Mouse (Mus musculus): Measurements from ENCODE around the gene Adam12. TPM values are rescaled to one million over a fixed set of nuclear protein-coding genes. Genes with fewer than 3 reads are reported as not detected.

The Adam12 gene
- polyA plus RNA-seq, 1 experiment from 2014 or later: 11.7 TPM

DNA sequence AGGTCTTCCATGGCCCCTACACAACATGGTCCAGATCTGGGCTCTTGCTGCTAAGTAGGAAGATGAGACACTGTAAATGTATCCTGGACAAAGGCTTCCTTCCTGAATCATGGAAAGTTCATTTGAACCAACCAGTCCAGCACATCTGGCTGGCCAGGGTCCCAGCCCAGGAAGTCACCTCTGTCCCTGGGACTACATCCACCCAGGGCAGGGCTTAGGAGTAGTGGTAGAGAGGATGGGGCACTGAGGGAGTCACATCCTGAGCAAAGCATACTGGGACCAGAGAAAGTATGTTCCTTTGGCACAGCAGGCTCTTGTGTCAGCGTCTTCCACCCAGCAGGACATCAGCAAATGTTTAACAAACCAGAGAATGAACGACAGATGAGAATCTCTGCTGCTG lies 306.2 kb downstream of the Adam12 start:
- Histone ChIP-seq H3K27ac (replicated peaks) (no peak overlapping the region), H3K4me1 (no peaks in the 10 kb centered on the region), H3K27me3 (no peaks in the 10 kb centered on the region), H3K9me3 (replicated peaks) (no peaks in the 10 kb centered on the region), H3K4me2 (replicated peaks) (no peak overlapping the region), H3K4me3 (replicated peaks) (no peak overlapping the region), H3K9ac (no peak overlapping the region), H3K36me3 (no peaks in the 10 kb centered on the region)
- whole genome bisulfite sequencing: 64% methylated on average over 2 of the region's 2 CpGs
- ATAC-seq (ENCODE audit: insufficient number of reproducible peaks, low FRiP score, low TSS enrichment, low read depth): no peak

DNA sequence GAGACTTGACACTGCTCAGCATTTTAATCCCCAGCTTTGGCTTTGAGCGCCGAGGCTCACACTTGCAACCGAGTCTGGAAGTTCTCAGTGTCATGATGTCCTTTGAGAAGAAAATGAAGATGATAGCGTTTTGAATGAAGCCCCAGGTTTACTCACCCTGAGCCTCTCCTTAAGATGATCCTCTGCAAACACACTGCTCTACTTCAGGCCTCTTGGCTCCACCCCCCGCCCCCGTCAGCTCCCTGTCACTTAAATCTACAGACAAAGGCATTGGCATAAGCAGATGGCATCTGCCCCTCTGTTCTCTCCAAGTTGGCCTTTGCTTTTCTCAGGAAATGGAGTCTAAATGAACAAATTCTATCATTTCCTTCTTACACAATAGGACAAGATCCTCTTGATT lies 308.0 kb downstream of the Adam12 start:
- no peak overlapping the region for H3K9ac ChIP-seq
- no peak overlapping the region for H3K4me3 ChIP-seq (replicated peaks)
- no peaks in the 10 kb centered on the region for H3K27me3 ChIP-seq
- no peak overlapping the region for H3K27ac ChIP-seq (replicated peaks)
- no peaks in the 10 kb centered on the region for H3K4me1 ChIP-seq
- no peaks in the 10 kb centered on the region for H3K9me3 ChIP-seq (replicated peaks)
- H3K36me3 ChIP-seq: no peaks in the 10 kb centered on the region
- H3K4me2 ChIP-seq (replicated peaks): no peak overlapping the region
- 68% methylated on average over 6 of the region's 6 CpGs for WGBS
- ATAC-seq (ENCODE audit: insufficient number of reproducible peaks, low FRiP score, low TSS enrichment, low read depth): no peak

DNA sequence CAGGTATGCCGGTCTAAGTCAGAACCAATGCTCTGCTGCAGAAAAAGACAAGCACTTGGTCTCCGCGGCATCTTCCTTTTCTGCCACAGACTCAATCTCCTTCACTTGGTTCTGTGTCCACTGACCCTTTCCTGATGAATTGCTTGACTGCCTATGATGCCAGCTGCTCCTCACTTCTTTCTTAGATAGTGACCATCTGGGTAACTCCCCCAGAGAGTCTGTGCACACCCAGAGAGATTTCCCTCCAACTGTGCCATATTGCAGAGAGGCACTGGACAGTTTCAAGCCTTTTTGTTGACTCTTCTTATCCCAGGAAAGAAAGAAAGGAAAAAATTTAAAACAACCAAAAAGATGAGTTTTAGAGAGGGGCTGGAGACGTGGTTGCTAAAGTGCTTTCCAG lies 310.7 kb downstream of the Adam12 start:
- no peaks in the 10 kb centered on the region for H3K27me3 ChIP-seq
- H3K27ac ChIP-seq (replicated peaks): no peak overlapping the region
- no peaks in the 10 kb centered on the region for H3K9me3 ChIP-seq (replicated peaks)
- no peak overlapping the region for H3K4me2 ChIP-seq (replicated peaks)
- 95% methylated on average over 4 of the region's 4 CpGs for WGBS
- no peaks in the 10 kb centered on the region for H3K4me1 ChIP-seq
- no peak for ATAC-seq (ENCODE audit: insufficient number of reproducible peaks, low FRiP score, low TSS enrichment, low read depth)
- no peak overlapping the region for H3K9ac ChIP-seq
- no peaks in the 10 kb centered on the region for H3K36me3 ChIP-seq
- H3K4me3 ChIP-seq (replicated peaks): no peak overlapping the region

GRCm38 (mm10) chr7:133920724-133921123 lies 311.2 kb downstream of the Adam12 start:
- no peak for ATAC-seq (ENCODE audit: insufficient number of reproducible peaks, low FRiP score, low TSS enrichment, low read depth)

DNA sequence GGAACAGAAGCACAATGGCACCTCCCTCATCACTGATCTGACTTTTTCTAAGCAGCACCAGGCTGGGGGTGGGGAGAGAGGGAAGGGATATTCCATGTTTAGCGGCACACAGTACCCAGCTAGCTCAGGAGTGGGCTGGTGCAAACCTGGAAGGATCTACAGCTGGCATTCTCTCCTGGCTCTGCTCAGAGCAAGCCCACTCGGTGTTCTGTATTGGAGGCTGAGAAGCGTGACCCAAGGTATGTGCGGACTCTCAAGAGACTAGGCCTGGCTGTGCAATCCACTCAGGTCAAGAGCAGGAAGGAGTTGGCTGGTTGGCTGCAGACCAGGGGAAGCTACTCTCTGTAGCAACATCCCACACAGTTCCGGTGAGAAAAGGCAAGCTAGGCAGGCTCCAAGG lies 312.0 kb downstream of the Adam12 start:
- Histone ChIP-seq H3K27ac (replicated peaks) (no peak overlapping the region), H3K9me3 (replicated peaks) (no peaks in the 10 kb centered on the region), H3K36me3 (peaks cover 2% of the 10 kb centered on the region; the same call in 1 of the 2 replicates), H3K4me1 (no peaks in the 10 kb centered on the region), H3K9ac (no peak overlapping the region), H3K4me3 (replicated peaks) (no peak overlapping the region), H3K4me2 (replicated peaks) (no peak overlapping the region), H3K27me3 (no peaks in the 10 kb centered on the region)
- peak; percentile 19; the same call in 1 of the 2 replicates for ATAC-seq (ENCODE audit: insufficient number of reproducible peaks, low FRiP score, low TSS enrichment, low read depth)
- 88% methylated on average over 5 of the region's 5 CpGs for WGBS

More at GRCm38 (mm10) chr7:133920724-133921123, 311.2 kb downstream of the Adam12 start:
- Histone ChIP-seq H3K9ac (no peak overlapping the region), H3K36me3 (no peaks in the 10 kb centered on the region), H3K4me2 (replicated peaks) (no peak overlapping the region), H3K4me3 (replicated peaks) (no peak overlapping the region), H3K27ac (replicated peaks) (no peak overlapping the region), H3K27me3 (no peaks in the 10 kb centered on the region), H3K9me3 (replicated peaks) (no peaks in the 10 kb centered on the region), H3K4me1 (no peaks in the 10 kb centered on the region)
- WGBS: 90% methylated on average over 7 of the region's 7 CpGs

GRCm38 (mm10) chr7:133919306-133919705 lies 312.6 kb downstream of the Adam12 start:
- H3K9me3 ChIP-seq (replicated peaks): no peaks in the 10 kb centered on the region
- WGBS: 66% methylated on average over 5 of the region's 5 CpGs

DNA sequence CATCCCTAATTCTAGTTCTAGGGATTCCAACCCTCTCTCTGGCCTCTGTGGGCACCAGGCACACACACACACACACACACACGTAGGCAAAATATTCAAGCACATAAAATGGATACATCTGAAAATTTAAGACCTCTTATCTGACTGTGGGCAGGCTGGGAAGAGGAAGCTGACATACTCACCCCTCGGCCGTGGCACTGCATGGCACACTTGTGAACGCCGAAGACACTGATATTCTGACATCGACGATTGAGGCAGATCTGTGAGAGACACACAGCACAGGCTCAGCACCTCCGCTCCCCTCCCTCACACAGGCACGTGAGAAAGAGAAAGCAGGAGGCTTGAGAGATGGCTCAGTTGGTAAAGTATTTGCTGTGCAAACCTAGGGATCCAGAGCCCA lies 315.7 kb downstream of the Adam12 start:
- WGBS: 90% methylated on average over 9 of the region's 9 CpGs

More at GRCm38 (mm10) chr7:133919306-133919705, 312.6 kb downstream of the Adam12 start:
- Histone ChIP-seq H3K4me1 (no peaks in the 10 kb centered on the region), H3K4me2 (replicated peaks) (no peak overlapping the region), H3K36me3 (peaks cover 3% of the 10 kb centered on the region; the same call in 1 of the 2 replicates), H3K27me3 (no peaks in the 10 kb centered on the region), H3K9ac (no peak overlapping the region), H3K4me3 (replicated peaks) (no peak overlapping the region), H3K27ac (replicated peaks) (no peak overlapping the region)
- no peak for ATAC-seq (ENCODE audit: insufficient number of reproducible peaks, low FRiP score, low TSS enrichment, low read depth)

GRCm38 (mm10) chr7:133911881-133912280 lies 320.1 kb downstream of the Adam12 start:
- H3K9ac ChIP-seq: no peak overlapping the region
- no peak overlapping the region for H3K4me2 ChIP-seq (replicated peaks)
- H3K27me3 ChIP-seq: no peaks in the 10 kb centered on the region
- ATAC-seq (ENCODE audit: insufficient number of reproducible peaks, low FRiP score, low TSS enrichment, low read depth): no peak
- no peak overlapping the region for H3K4me3 ChIP-seq (replicated peaks)
- peaks cover 3% of the 10 kb centered on the region; the same call in 1 of the 2 replicates for H3K36me3 ChIP-seq
- no peak overlapping the region for H3K27ac ChIP-seq (replicated peaks)
- H3K4me1 ChIP-seq: no peaks in the 10 kb centered on the region
- H3K9me3 ChIP-seq (replicated peaks): no peaks in the 10 kb centered on the region
- WGBS: 84% methylated on average over 3 of the region's 3 CpGs

More for the DNA sequence above, 315.7 kb downstream of the Adam12 start:
- Histone ChIP-seq H3K4me1 (no peaks in the 10 kb centered on the region), H3K4me2 (replicated peaks) (no peak overlapping the region), H3K4me3 (replicated peaks) (no peak overlapping the region), H3K27me3 (no peaks in the 10 kb centered on the region), H3K36me3 (peaks cover 3% of the 10 kb centered on the region; the same call in 1 of the 2 replicates), H3K27ac (replicated peaks) (no peak overlapping the region), H3K9ac (no peak overlapping the region), H3K9me3 (replicated peaks) (no peaks in the 10 kb centered on the region)
- no peak for ATAC-seq (ENCODE audit: insufficient number of reproducible peaks, low FRiP score, low TSS enrichment, low read depth)

- 79% methylated on average over 7 of the region's 7 CpGs for WGBS
- H3K9me3 ChIP-seq (replicated peaks): 0 out of 2 replicates have a peak, but pooled peaks cover 7% of the 10 kb centered on the region
Measured at GRCm38 (mm10) chr7:133909833-133910375, 322.0 kb downstream of the Adam12 start.

DNA sequence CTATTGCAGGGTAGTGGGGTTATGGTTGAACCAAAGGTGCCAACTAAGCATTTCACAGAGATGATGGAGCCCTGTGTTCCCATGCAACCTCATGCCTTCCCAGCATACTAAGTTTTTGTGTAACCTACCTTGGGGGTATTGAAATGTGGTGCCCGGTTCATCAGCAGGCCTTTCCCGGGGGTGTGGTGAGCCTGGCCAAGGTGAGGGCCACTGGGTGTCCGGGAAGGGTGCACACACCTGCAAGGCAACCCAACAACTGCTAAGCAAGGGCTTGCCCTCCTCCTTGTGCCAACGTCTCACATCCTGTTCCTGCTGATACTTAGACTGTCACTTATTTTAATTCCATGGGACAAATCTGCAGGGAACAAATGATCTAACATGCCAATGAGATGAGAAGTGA lies 323.0 kb downstream of the Adam12 start:
- no peaks in the 10 kb centered on the region for H3K36me3 ChIP-seq
- H3K4me1 ChIP-seq: no peaks in the 10 kb centered on the region
- WGBS: 84% methylated on average over 4 of the region's 4 CpGs
- H3K9me3 ChIP-seq (replicated peaks): 0 out of 2 replicates have a peak, but pooled peaks cover 9% of the 10 kb centered on the region
- H3K4me3 ChIP-seq (replicated peaks): no peak overlapping the region
- H3K4me2 ChIP-seq (replicated peaks): no peak overlapping the region
- no peak overlapping the region for H3K27ac ChIP-seq (replicated peaks)
- no peak overlapping the region for H3K9ac ChIP-seq
- H3K27me3 ChIP-seq: no peaks in the 10 kb centered on the region
- no peak for ATAC-seq (ENCODE audit: insufficient number of reproducible peaks, low FRiP score, low TSS enrichment, low read depth)

More at GRCm38 (mm10) chr7:133909833-133910375, 322.0 kb downstream of the Adam12 start:
- H3K27ac ChIP-seq (replicated peaks): no peak overlapping the region
- H3K4me2 ChIP-seq (replicated peaks): no peak overlapping the region
- no peak for ATAC-seq (ENCODE audit: insufficient number of reproducible peaks, low FRiP score, low TSS enrichment, low read depth)
- H3K36me3 ChIP-seq: peaks cover 1% of the 10 kb centered on the region; the same call in 1 of the 2 replicates
- no peaks in the 10 kb centered on the region for H3K4me1 ChIP-seq
- H3K9ac ChIP-seq: no peak overlapping the region
- no peak overlapping the region for H3K4me3 ChIP-seq (replicated peaks)
- H3K27me3 ChIP-seq: no peaks in the 10 kb centered on the region

GRCm38 (mm10) chr7:133899391-133899790 lies 332.6 kb downstream of the Adam12 start:
- Histone ChIP-seq H3K4me2 (replicated peaks) (no peak overlapping the region), H3K27ac (replicated peaks) (no peak overlapping the region), H3K9ac (no peak overlapping the region), H3K36me3 (no peaks in the 10 kb centered on the region), H3K4me1 (no peaks in the 10 kb centered on the region), H3K9me3 (replicated peaks) (no peaks in the 10 kb centered on the region), H3K27me3 (no peaks in the 10 kb centered on the region), H3K4me3 (replicated peaks) (no peak overlapping the region)
- WGBS: 81% methylated on average over 4 of the region's 4 CpGs
- ATAC-seq (ENCODE audit: insufficient number of reproducible peaks, low FRiP score, low TSS enrichment, low read depth): no peak

DNA sequence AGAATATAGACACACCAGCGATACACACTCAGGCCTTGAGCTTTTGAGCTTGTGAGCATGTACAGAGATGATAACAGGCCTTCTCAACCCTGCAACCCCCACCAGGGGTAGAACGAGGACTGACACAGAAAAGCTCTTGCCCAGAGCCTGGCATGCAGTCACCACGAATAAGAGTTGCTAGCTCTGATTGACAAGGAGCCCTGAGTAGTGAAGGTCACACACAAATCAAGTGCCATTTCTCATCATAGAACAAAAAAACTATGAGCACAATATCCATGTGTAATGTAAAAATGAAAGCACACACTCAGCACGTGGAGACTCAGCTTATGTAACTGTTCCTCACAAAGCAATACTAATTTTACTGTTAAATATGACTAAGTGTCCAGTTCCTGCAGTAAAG lies 340.1 kb downstream of the Adam12 start:
- Histone ChIP-seq H3K27me3 (no peaks in the 10 kb centered on the region), H3K4me2 (replicated peaks) (no peak overlapping the region), H3K9ac (no peak overlapping the region), H3K27ac (replicated peaks) (no peak overlapping the region), H3K36me3 (no peaks in the 10 kb centered on the region), H3K4me1 (no peaks in the 10 kb centered on the region), H3K9me3 (replicated peaks) (no peaks in the 10 kb centered on the region), H3K4me3 (replicated peaks) (no peak overlapping the region)
- 69% methylated on average over 4 of the region's 4 CpGs for WGBS
- no peak for ATAC-seq (ENCODE audit: insufficient number of reproducible peaks, low FRiP score, low TSS enrichment, low read depth)
